Mouse (Mus musculus): ENCODE measurements around the gene Rrp1b. TPM values are rescaled to one million over a fixed set of nuclear protein-coding genes. Genes with fewer than 3 reads are reported as not detected.

Gene Rrp1b
- total and polyA plus RNA-seq, 3 experiments: 78.6 to 84.1 TPM; not detected in 1

DNA sequence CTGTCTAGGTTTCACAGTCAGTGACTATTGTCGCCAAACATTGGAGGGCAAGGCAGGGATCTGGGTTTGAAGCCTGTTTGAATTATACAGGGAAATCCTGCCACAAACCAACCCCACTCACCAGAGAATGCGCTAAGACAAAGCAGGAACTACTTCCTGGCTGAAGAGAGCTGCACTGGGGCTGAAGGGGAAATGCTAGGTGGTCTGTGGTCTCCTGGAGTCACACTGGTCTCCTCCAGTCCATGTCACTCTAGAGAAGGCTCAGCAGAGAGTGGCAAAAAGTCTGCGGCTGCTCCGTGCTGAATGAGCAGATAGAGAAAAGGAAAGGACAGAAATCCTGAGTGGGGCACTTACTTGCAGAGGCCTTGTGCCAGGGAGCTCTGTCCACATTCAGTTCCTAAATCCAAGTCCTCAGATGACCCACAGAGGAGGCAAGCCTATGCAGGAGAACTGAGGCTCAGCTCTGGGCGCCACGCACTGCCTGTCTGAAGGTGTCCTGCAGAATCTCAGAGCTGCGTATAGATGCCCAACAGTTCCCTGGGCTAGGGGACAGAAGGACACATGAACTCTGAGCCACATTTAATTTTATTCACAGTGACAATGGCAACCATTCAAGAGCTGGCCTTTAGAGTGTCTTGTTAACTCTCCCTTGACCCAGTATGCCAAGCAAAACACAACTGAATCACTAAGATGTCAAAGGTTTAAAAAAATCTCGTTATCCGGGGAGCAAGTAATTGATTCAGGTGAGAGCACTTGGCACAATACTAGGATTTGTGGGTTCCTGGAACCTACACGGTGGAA lies 75.3 kb downstream of the Rrp1b start:
- Histone ChIP-seq H3K4me3 (ENCODE audit: control insufficient read depth in 1 of 2, insufficient read depth in 1 of 2, low read depth in 2 of 2, low read length in 2 of 2) (no peak overlapping the region), H3K36me3 (ENCODE audit: control insufficient read depth in 1 of 2, insufficient read depth in 2 of 2, low read length in 2 of 2) (peaks cover 0 to 41% of the 10 kb centered on the region in 2 experiments; a peak in 2 of 4 replicates), H3K27me3 (ENCODE audit: control insufficient read depth in 1 of 2, insufficient read depth in 2 of 2, low read length in 2 of 2) (no peaks in the 10 kb centered on the region), H3K9me3 (replicated peaks; ENCODE audit: insufficient read depth, low read length) (no peaks in the 10 kb centered on the region), H3K9ac (ENCODE audit: control insufficient read depth, low read depth, low read length, poor library complexity, severe bottlenecking) (peak overlapping the region; percentile 30), H3K4me1 (ENCODE audit: control insufficient read depth in 1 of 2, insufficient read depth in 2 of 2, low read length in 2 of 2) (peaks cover 8 to 56% of the 10 kb centered on the region in 2 experiments), H3K27ac (ENCODE audit: control insufficient read depth, low read depth, low read length) (peak overlapping the region; percentile 95), H3K79me2 (ENCODE audit: control insufficient read depth, insufficient read depth, low read length, poor library complexity) (peaks cover 25% of the 10 kb centered on the region)
- no peak for TF ChIP-seq ELF1 (IDR thresholded peaks at IDR 0.05; ENCODE audit: low read depth, low read length)
- no peak for TF ChIP-seq HCFC1 (IDR thresholded peaks at IDR 0.05; ENCODE audit: low read depth, low read length)
- no peak for TF ChIP-seq ETS1 (IDR thresholded peaks at IDR 0.05; ENCODE audit: low read depth, low read length)
- no peak for TF ChIP-seq MXI1 (IDR thresholded peaks at IDR 0.05; ENCODE audit: low read depth, low read length)
- no peak for TF ChIP-seq MAZ (IDR thresholded peaks at IDR 0.05; ENCODE audit: low read depth, low read length)
- no peak for TF ChIP-seq MAX (IDR thresholded peaks at IDR 0.05; ENCODE audit: low read length)
- no peak for TF ChIP-seq MYC (IDR thresholded peaks at IDR 0.05; ENCODE audit: low read depth, low read length)
- TF ChIP-seq NRF1 (IDR thresholded peaks at IDR 0.05; ENCODE audit: insufficient read depth, low read depth, low read length, poor library complexity, severe bottlenecking): no peak
- TF ChIP-seq POLR2AphosphoS2 (IDR thresholded peaks at IDR 0.05; ENCODE audit: low read length): no peak
- no peak for TF ChIP-seq ZC3H11A (IDR thresholded peaks at IDR 0.05; ENCODE audit: low read depth, low read length)
- TF ChIP-seq TCF12 (IDR thresholded peaks at IDR 0.05; ENCODE audit: low read depth, low read length): no peak
- peak; percentile 34 for DNase-seq (ENCODE audit: low read depth, low spot score)

Other genes starting within 250 kb of the Rrp1b start
- 4.7 and 5.5 TPM in 2 replicates for gene Sik1, start 180.3 kb upstream of the Rrp1b start, total RNA-seq (2012; rRNA removed)
- 10 to 100 TPM in 1 of 2 experiments, not detected in 1; 10.4 TPM for gene Sik1, start 180.3 kb upstream of the Rrp1b start, polyA plus RNA-seq (2012; ENCODE audit: insufficient read depth in 1 of 2, insufficient read length in 2 of 2, low read depth in 1 of 2, low replicate concordance in 2 of 2, missing spikeins in 1 of 2)
- gene Hsf2bp, start 249 bp downstream of the Rrp1b start, total RNA-seq (2012; rRNA removed): 0.04 TPM in 1 of 2 replicates, not detected in the other
- under 1 TPM in 1 of 2 experiments, not detected in 1; 0.15 TPM for gene Hsf2bp, start 249 bp downstream of the Rrp1b start, polyA plus RNA-seq (2012; ENCODE audit: insufficient read depth in 1 of 2, insufficient read length in 2 of 2, low read depth in 1 of 2, low replicate concordance in 2 of 2, missing spikeins in 1 of 2)
- 0.07 and 0.08 TPM in 2 replicates for gene Notch3, start 130.8 kb downstream of the Rrp1b start, total RNA-seq (2012; rRNA removed)
- under 1 TPM in 1 of 2 experiments, not detected in 1; 0.50 TPM for gene Notch3, start 130.8 kb downstream of the Rrp1b start, polyA plus RNA-seq (2012; ENCODE audit: insufficient read depth in 1 of 2, insufficient read length in 2 of 2, low read depth in 1 of 2, low replicate concordance in 2 of 2, missing spikeins in 1 of 2)
- gene Ephx3, start 153.4 kb downstream of the Rrp1b start, total RNA-seq (2012; rRNA removed): 0.07 and 0.08 TPM in 2 replicates
- gene Ephx3, start 153.4 kb downstream of the Rrp1b start, polyA plus RNA-seq (2012; ENCODE audit: insufficient read depth in 1 of 2, insufficient read length in 2 of 2, low read depth in 1 of 2, low replicate concordance in 2 of 2, missing spikeins in 1 of 2): not detected
- 12.3 and 18.3 TPM in 2 replicates for gene Brd4, start 248.6 kb downstream of the Rrp1b start, total RNA-seq (2012; rRNA removed)
- gene Brd4, start 248.6 kb downstream of the Rrp1b start, polyA plus RNA-seq (2012; ENCODE audit: insufficient read depth in 1 of 2, insufficient read length in 2 of 2, low read depth in 1 of 2, low replicate concordance in 2 of 2, missing spikeins in 1 of 2): 10 to 100 TPM in 1 of 2 experiments, not detected in 1; 91.4 TPM